Mouse (Mus musculus) ovary, adult 18-20 months (tissue): ENCODE measurements at regions not wholly inside any gene's neighbourhood (a gene's known extent, or its start where the extent isn't known, plus 50 kb on each side); places are given as distances from the start of the nearest gene placed in this dataset.
A peak's percentile ranks its signal among the peaks of the same experiment; 100 is the strongest.

Source experiments
- DNase-seq: peaks from one replicate; pipeline ENCODE4 v3.0.0; 2022; ENCODE audit warnings: low spot score, mixed read lengths

GRCm38 (mm10) chr19:50087277-50087676, 591.2 kb downstream of the Sorcs1 start:
- DNase-seq, result no peak

GRCm38 (mm10) chr19:50077427-50078040, 600.9 kb downstream of the Sorcs1 start:
- no peak for DNase-seq

GRCm38 (mm10) chr19:50060448-50060847, 618.0 kb downstream of the Sorcs1 start:
- DNase-seq, result no peak

- no peak for DNase-seq
These were observed 625.5 kb downstream of the Sorcs1 start for GRCm38 (mm10) chr19:50052910-50053309.

GRCm38 (mm10) chr19:50045761-50046160, 632.7 kb downstream of the Sorcs1 start:
- DNase-seq, result no peak

GRCm38 (mm10) chr19:50013659-50014058, 664.8 kb downstream of the Sorcs1 start:
- no peak for DNase-seq

GRCm38 (mm10) chr19:50005248-50005647, 673.2 kb downstream of the Sorcs1 start:
- DNase-seq, result no peak

- no peak for DNase-seq
These were observed 692.6 kb downstream of the Sorcs1 start for GRCm38 (mm10) chr19:49985826-49986225.

GRCm38 (mm10) chr19:49966284-49966841, 712.1 kb downstream of the Sorcs1 start:
- DNase-seq, result peak; percentile 15

GRCm38 (mm10) chr19:49964679-49965078, 713.8 kb downstream of the Sorcs1 start:
- DNase-seq, result no peak

- DNase-seq, result peak; percentile 16
These were observed 719.9 kb downstream of the Sorcs1 start for GRCm38 (mm10) chr19:49958517-49958916.

GRCm38 (mm10) chr19:49931202-49931601, 747.2 kb downstream of the Sorcs1 start:
- DNase-seq, result no peak

GRCm38 (mm10) chr19:49911738-49912137, 766.7 kb downstream of the Sorcs1 start:
- no peak for DNase-seq

GRCm38 (mm10) chr19:49880241-49880640, 798.2 kb downstream of the Sorcs1 start:
- no peak for DNase-seq

- no peak for DNase-seq
These were observed 817.7 kb downstream of the Sorcs1 start for GRCm38 (mm10) chr19:49860761-49861160.

- no peak for DNase-seq
These were observed 822.9 kb downstream of the Sorcs1 start for GRCm38 (mm10) chr19:49855481-49856035.

- no peak for DNase-seq
These were observed 836.5 kb downstream of the Sorcs1 start for GRCm38 (mm10) chr19:49841984-49842383.

GRCm38 (mm10) chr19:49839153-49839911, 839.1 kb downstream of the Sorcs1 start:
- no peak for DNase-seq

- DNase-seq, result peak; percentile 12
These were observed 847.5 kb downstream of the Sorcs1 start for GRCm38 (mm10) chr19:49830918-49831317.

- no peak for DNase-seq
These were observed 872.6 kb downstream of the Sorcs1 start for GRCm38 (mm10) chr19:49805636-49806397.
